Comparison of ENCODE assay signal across 18 mouse cellular contexts in the genomic region with DNA sequence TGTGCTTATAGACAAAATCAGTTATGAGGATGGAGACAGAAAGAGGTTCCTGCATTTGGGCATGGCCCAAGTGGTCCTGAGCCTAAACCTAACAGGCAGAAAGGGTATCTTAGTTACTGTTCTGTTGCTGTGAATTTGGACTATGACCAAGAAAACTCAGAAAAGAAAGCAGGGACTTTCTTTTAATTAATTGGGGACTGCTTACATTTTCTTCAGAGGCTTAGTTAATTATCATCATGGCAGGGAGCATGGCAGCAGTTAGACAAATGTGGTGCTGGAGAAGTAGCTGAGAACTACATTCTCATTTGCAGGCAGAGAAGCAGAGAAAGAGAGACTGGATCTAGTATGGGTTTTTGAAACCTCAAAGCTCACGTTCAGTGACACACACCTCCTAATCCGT. TPM values are rescaled to one million over a fixed set of nuclear protein-coding genes. Genes with fewer than 3 reads are reported as not detected.
DNase-seq lines count a peak whose midpoint lies in the region; ATAC-seq and TF ChIP-seq lines count a peak whose summit lies in the region.
"Had no signal": no experiment of that assay in that cellular context is flagged by ENCODE, and none has a peak within 500 bp of the region (broad histone marks: within the 10 kb centered on the region; RNA-seq: fewer than 3 reads in every experiment).

No protein-coding gene starts in this region.

- no peak overlapping the region for H3K9ac ChIP-seq in forebrain, embryonic 16.5 days (replicated peaks; ENCODE audit: low read depth, low read length)
- H3K9ac ChIP-seq: embryonic facial prominence, embryonic 13.5 days; heart, embryonic 12.5 days; hindbrain, embryonic 14.5 days had no signal

- DNase-seq in kidney, adult 2 months: peak; percentile 16
- no peak for DNase-seq in kidney, postnatal 14 days
- peak; percentile 45 for DNase-seq in Muller cell, postnatal 12 days (ENCODE audit: inconsistent ontology term)
- DNase-seq in brain, embryonic 14.5 days (ENCODE audit: low read depth): peak; percentile 86
- DNase-seq in left cerebral cortex, adult 18-20 months (ENCODE audit: low spot score in 2 of 2): no peak
- no peak for DNase-seq in adrenal gland, adult 2 months
- DNase-seq: adrenal gland, postnatal 10 days; cerebellum, adult 11-12 months; cerebellum, adult 9-10 months; cerebellum, postnatal 25 days; gastrocnemius, adult 2 months; gastrocnemius, postnatal 25 days had no signal

- H3K4me1 ChIP-seq in kidney, adult 2 months (ENCODE audit: control insufficient read depth, insufficient read depth, low read length): no peaks in the 10 kb centered on the region; the same call in 1 of the 2 replicates
- peaks cover 13% of the 10 kb centered on the region for H3K4me1 ChIP-seq in forebrain, embryonic 16.5 days (replicated peaks; ENCODE audit: control insufficient read depth, insufficient read depth, low read length)
- H3K4me1 ChIP-seq: embryonic facial prominence, embryonic 13.5 days; hindbrain, embryonic 10.5 days had no signal

- 70% methylated on average over 2 of the region's 2 CpGs for WGBS in kidney, adult 2 months
- 30% methylated on average over 2 of the region's 2 CpGs for WGBS in forebrain, embryonic 16.5 days

- no peak overlapping the region for H3K4me2 ChIP-seq in forebrain, embryonic 16.5 days (ENCODE audit: low read length)
- H3K4me2 ChIP-seq: embryonic facial prominence, embryonic 13.5 days; heart, embryonic 12.5 days; hindbrain, embryonic 14.5 days had no signal

- H3K36me3 ChIP-seq in kidney, adult 2 months (ENCODE audit: control insufficient read depth, insufficient read depth, low read length): no peaks in the 10 kb centered on the region
- H3K36me3 ChIP-seq in forebrain, embryonic 16.5 days (ENCODE audit: control insufficient read depth, insufficient read depth): 0 out of 2 replicates have a peak, but pooled peaks cover 2% of the 10 kb centered on the region

- TF ChIP-seq CTCF in kidney, adult 2 months (conservative IDR thresholded peaks at IDR 0.05; ENCODE audit: insufficient read depth, insufficient read length, low read depth, low read length): no peak
- no peak for TF ChIP-seq CTCF in brain, embryonic 14.5 days (IDR thresholded peaks at IDR 0.05; ENCODE audit: borderline replicate concordance, extremely low read depth, insufficient read depth, insufficient read length)

- no peaks in the 10 kb centered on the region for H3K9me3 ChIP-seq in forebrain, embryonic 16.5 days (ENCODE audit: control insufficient read depth, low read length)
- H3K9me3 ChIP-seq: heart, embryonic 12.5 days had no signal

- no peak for TF ChIP-seq POLR2A in kidney, adult 2 months (IDR thresholded peaks at IDR 0.05; ENCODE audit: low read depth, low read length)
- no peak for TF ChIP-seq POLR2A in brain, embryonic 14.5 days (IDR thresholded peaks at IDR 0.05; ENCODE audit: borderline replicate concordance, extremely low read depth, insufficient read depth, insufficient read length, poor library complexity, severe bottlenecking)

- H3K27ac ChIP-seq in kidney, adult 2 months (ENCODE audit: insufficient read depth, low read depth, low read length): no peak overlapping the region
- H3K27ac ChIP-seq in forebrain, embryonic 16.5 days (ENCODE audit: low read length): peak overlapping the region; percentile 39; the same call in 1 of the 2 replicates
- H3K27ac ChIP-seq: embryonic facial prominence, embryonic 13.5 days; gastrocnemius, adult 2 months; hindbrain, embryonic 10.5 days; hindbrain, embryonic 14.5 days had no signal

- peak; percentile 62 for ATAC-seq in forebrain, embryonic 16.5 days
- ATAC-seq: intestine, postnatal 0 days had no signal

- H3K27me3 ChIP-seq in kidney, adult 2 months (replicated peaks; ENCODE audit: control insufficient read depth, insufficient read depth, low read length): no peaks in the 10 kb centered on the region
- H3K27me3 ChIP-seq in forebrain, embryonic 16.5 days (replicated peaks; ENCODE audit: control insufficient read depth, insufficient read depth, low read length): no peaks in the 10 kb centered on the region
- H3K27me3 ChIP-seq: embryonic facial prominence, embryonic 13.5 days; heart, embryonic 12.5 days had no signal

- H3K4me3 ChIP-seq in kidney, adult 2 months (ENCODE audit: insufficient read depth, low read depth, low read length): no peak overlapping the region
- no peak overlapping the region for H3K4me3 ChIP-seq in forebrain, embryonic 16.5 days (replicated peaks; ENCODE audit: low read length)
- H3K4me3 ChIP-seq: embryonic facial prominence, embryonic 13.5 days; gastrocnemius, adult 2 months; heart, embryonic 12.5 days; hindbrain, embryonic 10.5 days had no signal

RNA-seq across cellular contexts. Expression of gene Dap3, which starts 24.0 kb away (rescaled TPM):
- 57.0 and 78.0 TPM in 2 replicates for polyA plus RNA-seq in kidney, adult 2 months (2012; rRNA removed)
- polyA plus RNA-seq in brain, embryonic 14.5 days (2012; rRNA removed): 75.2 and 86.7 TPM in 2 replicates
- 161 and 168 TPM in 2 replicates for polyA plus RNA-seq in forebrain, embryonic 16.5 days (2015; fragmentation: Nextera tagmentation; extraction: Ambion mirVana)
- total RNA-seq in left cerebral cortex, adult 18-20 months (2021): 100 to 1,000 TPM in 1 of 2 experiments, 10 to 100 TPM in 1; 98.4 to 105 TPM
- total RNA-seq in adrenal gland, adult 2 months (2021): 100 to 1,000 TPM; 129 to 130 TPM
- 26.2 and 30.4 TPM in 2 replicates for polyA plus RNA-seq in adrenal gland, adult 2 months (2012; rRNA removed)

RNA-seq across cellular contexts. Expression of gene Ash1l, which starts 24.6 kb away (rescaled TPM):
- polyA plus RNA-seq in kidney, adult 2 months (2012; rRNA removed): 7.8 and 8.9 TPM in 2 replicates
- polyA plus RNA-seq in brain, embryonic 14.5 days (2012; rRNA removed): 19.1 and 25.1 TPM in 2 replicates
- 22.6 and 24.6 TPM in 2 replicates for polyA plus RNA-seq in forebrain, embryonic 16.5 days (2015; fragmentation: Nextera tagmentation; extraction: Ambion mirVana)
- total RNA-seq in left cerebral cortex, adult 18-20 months (2021): 10 to 100 TPM; 90.9 to 92.2 TPM
- 10 to 100 TPM; 38.3 to 57.0 TPM for total RNA-seq in adrenal gland, adult 2 months (2021)
- 3.9 and 4.9 TPM in 2 replicates for polyA plus RNA-seq in adrenal gland, adult 2 months (2012; rRNA removed)

Comparison
In these comparisons a context has a peak if more than half of its experiments do, and no peak if none do; other contexts are left out.
1. DNase-seq: peak in kidney, adult 2 months (single experiment), Muller cell, postnatal 12 days (single experiment) and brain, embryonic 14.5 days (single experiment); none in kidney, postnatal 14 days (single experiment), left cerebral cortex, adult 18-20 months (0 of 2) and adrenal gland, adult 2 months (single experiment).